Mouse (Mus musculus) lung, postnatal 0 days (tissue): ENCODE data around the gene Irf2bp2. TPM values are rescaled to one million over a fixed set of nuclear protein-coding genes. Genes with fewer than 3 reads are reported as not detected.

Experiments
- ATAC-seq: fragments of 200-750 bp; cut with Nextera tagmentation; 2 replicates; pipeline ENCODE4 v1.8.0; 2017; ENCODE audit warnings: moderate library complexity
- DNase-seq: peaks from one replicate; pipeline ENCODE4 v3.0.0-alpha.2; 2016; ENCODE audit warnings: low spot score
- H3K27ac ChIP-seq: fragments of 300-500 bp; sonication (generic); 2 replicates; pipeline ENCODE4 v1.5.1; 2014; ENCODE audit warnings: antibody characterized with exemption, mild to moderate bottlenecking, low read length, mixed read lengths
- H3K27me3 ChIP-seq: fragments of 300-500 bp; sonication (generic); replicated peaks from 2 replicates; pipeline ENCODE4 v1.6.1; 2014; ENCODE audit warnings: low read length, mixed read lengths; ENCODE audit not compliant: insufficient read depth
- H3K36me3 ChIP-seq: fragments of 300-500 bp; sonication (generic); 2 replicates; pipeline ENCODE4 v1.6.1; 2014; ENCODE audit warnings: low read length, mixed read lengths; ENCODE audit not compliant: insufficient read depth
- H3K4me1 ChIP-seq: fragments of 300-500 bp; sonication (generic); 2 replicates; pipeline ENCODE4 v1.6.1; 2014; ENCODE audit warnings: antibody characterized with exemption, low read depth, low read length, mixed read lengths; ENCODE audit not compliant: insufficient read depth
- H3K4me2 ChIP-seq: fragments of 300-500 bp; sonication (generic); replicated peaks from 2 replicates; pipeline ENCODE4 v1.6.1; 2014; ENCODE audit warnings: low read depth, mild to moderate bottlenecking, low read length, moderate library complexity, mixed read lengths
- H3K4me3 ChIP-seq: fragments of 300-500 bp; sonication (generic); 2 replicates; pipeline ENCODE4 v1.5.1; 2014; ENCODE audit warnings: low read depth, low read length
- H3K9ac ChIP-seq: fragments of 300-500 bp; sonication (generic); replicated peaks from 2 replicates; pipeline ENCODE4 v1.6.1; 2014; ENCODE audit warnings: low read depth, mild to moderate bottlenecking
- H3K9me3 ChIP-seq: fragments of 300-500 bp; sonication (generic); 2 replicates; pipeline ENCODE4 v1.6.1; 2016; ENCODE audit warnings: low read length, mixed read lengths
- CTCF ChIP-seq: IDR thresholded peaks from 2 replicates; pipeline ENCODE4 v1.5.1; 2016; ENCODE audit warnings: antibody characterized with exemption, mild to moderate bottlenecking
- EP300 ChIP-seq: IDR thresholded peaks from 2 replicates; pipeline ENCODE4 v1.6.1; 2016; ENCODE audit warnings: antibody characterized with exemption, mild to moderate bottlenecking, control low read depth
- WGBS: fragments of 180-500 bp; shearing (Covaris S2); extraction: QIAGEN DNeasy Blood & Tissue Kit; methylation state at CpG from one replicate; pipeline ENCODE4 v1.1.7; 2014; 5-methylcytosine and 5-hydroxymethylcytosine counted together
- polyA plus RNA-seq: library from polyadenylated mRNA; unstranded; fragments of >200 nt; fragmentation: Nextera tagmentation; extraction: Ambion mirVana; gene quantifications from 2 replicates; pipeline ENCODE4 v1.2.1, GENCODE M21; 2015

Irf2bp2 gene
- polyA plus RNA-seq, 1 experiment from 2014 or later: 19.5 TPM

DNA sequence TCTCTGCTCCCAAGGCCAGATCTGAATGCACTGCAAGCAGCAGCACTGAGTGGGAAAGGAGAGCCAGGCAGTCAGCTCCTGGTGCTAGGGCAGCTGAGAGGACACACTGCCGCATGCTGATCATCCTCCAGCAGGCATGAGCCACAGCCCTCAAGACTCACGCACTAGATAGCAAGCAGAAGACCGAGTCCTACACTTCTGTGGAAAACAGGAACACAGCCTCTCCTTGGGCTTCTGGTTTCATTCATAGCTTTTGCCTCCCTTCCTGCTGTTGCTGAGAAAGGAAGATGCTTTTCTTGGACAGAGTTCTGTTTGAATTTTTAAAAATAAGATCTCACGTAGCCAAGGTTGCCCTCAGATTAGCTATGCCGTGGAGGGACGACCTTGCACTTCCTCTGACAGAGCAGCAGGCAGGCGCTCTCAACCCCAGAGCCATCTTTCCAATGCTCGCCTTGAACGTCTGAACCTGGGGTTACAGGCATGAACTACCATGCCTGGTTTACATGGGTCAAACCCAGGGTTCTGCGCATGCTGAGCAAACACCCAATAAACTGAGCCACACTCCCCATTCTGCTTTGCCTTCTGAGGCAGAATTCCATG lies 51.6 kb downstream of the Irf2bp2 start:
- H3K27ac ChIP-seq: no peak overlapping the region
- no peak for TF ChIP-seq EP300
- no peak for TF ChIP-seq CTCF
- ATAC-seq: no peak

DNA sequence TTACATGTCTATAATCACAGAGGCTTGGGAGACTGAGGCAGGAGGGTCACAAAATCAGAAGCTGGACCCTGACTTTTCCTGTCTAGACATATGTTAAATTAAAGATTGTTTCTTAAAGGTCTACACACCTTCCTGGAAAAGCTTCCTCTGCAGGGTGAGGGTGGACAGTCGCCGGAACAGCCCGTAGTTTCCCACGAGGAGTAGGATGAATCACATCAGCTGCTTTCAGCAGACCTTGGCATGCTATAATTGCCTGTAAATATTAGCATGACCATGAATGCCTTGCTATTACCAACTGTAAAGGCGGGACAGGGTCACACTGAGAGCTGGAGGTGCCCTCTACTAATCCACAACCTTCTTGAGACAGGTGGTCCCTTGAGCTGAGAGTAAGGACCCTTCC lies 53.5 kb downstream of the Irf2bp2 start:
- no peak overlapping the region for H3K4me2 ChIP-seq
- peaks cover 18% of the 10 kb centered on the region; the same call in 1 of the 2 replicates for H3K4me1 ChIP-seq
- H3K36me3 ChIP-seq: no peaks in the 10 kb centered on the region
- no peak for DNase-seq
- H3K27me3 ChIP-seq: no peaks in the 10 kb centered on the region
- H3K9ac ChIP-seq: no peak overlapping the region
- H3K4me3 ChIP-seq: no peak overlapping the region
- no peaks in the 10 kb centered on the region for H3K9me3 ChIP-seq
- ATAC-seq: no peak
- TF ChIP-seq CTCF (no peak), EP300 (no peak)
- no peak overlapping the region for H3K27ac ChIP-seq
- 72% methylated on average over 5 of the region's 5 CpGs for WGBS

More for the DNA sequence above, 51.6 kb downstream of the Irf2bp2 start:
- no peak overlapping the region for H3K9ac ChIP-seq
- no peak overlapping the region for H3K4me2 ChIP-seq
- DNase-seq: no peak
- WGBS: 64% methylated on average over 10 of the region's 10 CpGs
- H3K27me3 ChIP-seq: no peaks in the 10 kb centered on the region
- no peaks in the 10 kb centered on the region for H3K36me3 ChIP-seq
- H3K9me3 ChIP-seq: no peaks in the 10 kb centered on the region
- no peak overlapping the region for H3K4me3 ChIP-seq
- H3K4me1 ChIP-seq: peaks cover 13% of the 10 kb centered on the region; the same call in 1 of the 2 replicates

DNA sequence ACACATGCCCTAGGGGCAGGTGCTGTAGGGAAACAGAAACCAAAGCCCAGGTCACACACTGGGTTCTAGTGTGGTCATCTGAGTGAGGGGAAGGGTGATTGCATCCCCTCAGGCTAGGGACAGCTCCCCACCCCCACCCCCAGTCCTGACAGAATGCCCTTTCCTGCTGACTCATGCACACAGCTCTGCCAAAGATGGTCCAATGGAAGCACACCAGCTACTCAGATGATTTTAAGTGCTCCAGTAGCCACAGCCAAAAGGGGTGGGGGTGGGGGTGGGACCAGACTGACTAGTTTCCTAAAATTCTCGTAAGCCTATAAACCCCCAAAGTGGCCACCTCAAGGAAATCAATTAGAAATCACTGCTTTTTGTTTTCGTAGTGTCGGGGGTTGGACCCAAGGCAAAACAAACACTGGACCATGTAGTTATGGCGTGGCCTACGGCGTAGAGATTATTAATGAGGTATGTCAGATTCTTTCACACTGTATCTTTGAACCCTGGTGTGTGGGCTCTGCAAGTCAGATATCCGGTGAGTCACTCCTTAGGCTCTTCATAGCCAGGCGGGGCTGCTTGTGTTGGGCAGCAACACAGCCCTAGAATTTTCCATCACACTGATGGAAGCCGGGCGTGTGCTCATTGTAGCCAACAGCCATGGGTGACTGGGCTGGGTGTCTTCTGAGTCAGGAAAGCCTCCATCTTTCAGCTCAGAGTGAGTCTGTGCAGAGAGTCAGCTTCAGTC lies 54.3 kb downstream of the Irf2bp2 start:
- H3K9ac ChIP-seq: no peak overlapping the region
- 0 out of 2 replicates have a peak overlapping the region, but pooled peaks have one; percentile 6 for H3K27ac ChIP-seq
- H3K4me3 ChIP-seq: no peak overlapping the region
- no peak overlapping the region for H3K4me2 ChIP-seq
- DNase-seq (peak; percentile 88), ATAC-seq (peak; percentile 88)
- H3K36me3 ChIP-seq: no peaks in the 10 kb centered on the region
- peaks cover 18% of the 10 kb centered on the region; the same call in 1 of the 2 replicates for H3K4me1 ChIP-seq
- TF ChIP-seq CTCF (no peak), EP300 (peak; percentile 83)
- 20% methylated on average over 10 of the region's 10 CpGs for WGBS
- no peaks in the 10 kb centered on the region for H3K27me3 ChIP-seq
- no peaks in the 10 kb centered on the region for H3K9me3 ChIP-seq

DNA sequence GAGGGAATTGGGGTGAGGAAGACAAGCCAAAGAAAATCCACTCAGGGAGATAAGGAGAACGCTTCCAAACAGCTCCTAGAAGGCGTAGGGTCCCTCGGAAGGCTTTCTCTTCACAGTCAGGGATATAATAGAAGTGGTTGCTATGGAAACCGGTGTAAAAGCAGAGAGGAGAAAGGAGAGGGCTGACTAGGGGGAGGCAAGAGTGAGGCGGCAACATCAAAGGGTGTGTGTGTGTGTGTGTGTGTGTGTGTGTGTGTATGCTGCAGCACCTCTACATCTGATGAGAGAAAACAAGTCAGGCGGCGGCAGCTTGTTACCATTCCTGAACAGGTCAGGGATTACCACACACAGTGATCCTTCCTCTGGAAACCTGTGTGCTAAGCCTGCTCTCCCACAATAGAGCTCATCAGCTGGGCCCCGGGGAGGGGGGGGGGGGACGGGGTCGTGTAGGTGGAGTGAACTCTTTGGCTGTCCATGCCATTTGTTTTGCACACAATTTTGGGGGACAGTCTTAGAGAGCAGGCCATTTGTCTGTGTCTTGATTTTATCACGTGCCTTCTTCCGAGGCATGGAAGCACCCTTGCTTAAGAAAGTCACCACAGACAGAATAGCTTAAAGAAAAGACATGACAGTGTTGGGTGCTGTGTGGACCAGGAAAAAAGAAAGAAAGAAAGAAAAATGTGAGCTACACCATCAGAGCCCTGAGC lies 55.0 kb downstream of the Irf2bp2 start:
- peaks cover 18% of the 10 kb centered on the region; the same call in 1 of the 2 replicates for H3K4me1 ChIP-seq
- no peak overlapping the region for H3K4me3 ChIP-seq
- DNase-seq: peak; percentile 70
- no peak overlapping the region for H3K4me2 ChIP-seq
- H3K9me3 ChIP-seq: no peaks in the 10 kb centered on the region
- H3K27me3 ChIP-seq: no peaks in the 10 kb centered on the region
- 0 out of 2 replicates have a peak overlapping the region, but pooled peaks have one; percentile 6 for H3K27ac ChIP-seq
- no peak overlapping the region for H3K9ac ChIP-seq
- no peak for TF ChIP-seq CTCF
- TF ChIP-seq EP300: no peak
- 0 out of 2 replicates have a peak, but pooled peaks have one; percentile 5 for ATAC-seq
- 23% methylated on average over 12 of the region's 12 CpGs for WGBS
- no peaks in the 10 kb centered on the region for H3K36me3 ChIP-seq

Other genes with a start within 250 kb of the Irf2bp2 start
- gene Coa6, start 171.5 kb downstream of the Irf2bp2 start, polyA plus RNA-seq: 53.4 and 53.5 TPM in 2 replicates
- 1.1 and 1.2 TPM in 2 replicates for gene Tarbp1, start 118.9 kb downstream of the Irf2bp2 start, polyA plus RNA-seq